Mouse (Mus musculus) kidney, adult 18-20 months (tissue): ENCODE measurements at regions not wholly inside any gene's neighbourhood (a gene's known extent, or its start where the extent isn't known, plus 50 kb on each side); places are given as distances from the start of the nearest gene placed in this dataset.

Experiments used
- DNase-seq: peaks from one replicate; pipeline ENCODE4 v3.0.0; 2021

DNA sequence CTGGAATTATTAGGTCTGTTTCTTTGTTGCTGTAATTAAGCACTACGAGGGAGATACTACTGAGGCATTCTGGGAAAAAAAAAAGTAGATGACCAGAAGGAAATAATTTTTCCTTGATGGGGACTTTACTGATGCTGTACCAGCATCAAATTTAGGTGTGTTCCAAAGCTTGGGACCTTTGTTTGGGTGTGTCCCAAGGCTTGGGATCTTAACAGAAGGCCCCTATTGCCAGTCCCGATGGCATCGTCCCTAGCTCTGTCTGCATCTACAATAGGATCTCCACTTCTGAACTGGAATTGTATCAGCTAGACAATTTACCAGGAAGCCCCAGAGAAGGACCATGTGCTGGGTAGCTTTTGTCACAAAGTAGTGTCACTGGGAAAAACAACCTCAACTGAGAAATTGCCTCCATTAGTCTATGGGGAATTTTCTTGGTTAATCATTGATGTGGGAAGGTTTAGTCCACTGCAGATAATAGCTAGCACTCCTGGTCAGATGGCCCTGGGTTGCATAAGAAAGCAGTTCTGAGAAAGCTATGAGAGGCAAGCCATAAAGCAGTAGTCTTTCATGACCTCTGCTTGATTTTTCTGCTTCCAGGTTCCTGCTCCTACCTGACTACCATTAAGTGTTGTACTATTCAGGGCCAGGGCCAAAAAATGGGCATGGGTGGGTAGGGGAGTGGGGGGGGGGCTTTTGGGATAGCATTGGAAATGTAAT, 392.7 kb downstream of the Igsf11 start:
- no peak for DNase-seq

- DNase-seq: no peak
These were observed 394.5 kb downstream of the Igsf11 start for GRCm38 (mm10) chr16:39286797-39287565.

- DNase-seq: no peak
These were observed 406.4 kb downstream of the Igsf11 start for GRCm38 (mm10) chr16:39298856-39299255.

DNA sequence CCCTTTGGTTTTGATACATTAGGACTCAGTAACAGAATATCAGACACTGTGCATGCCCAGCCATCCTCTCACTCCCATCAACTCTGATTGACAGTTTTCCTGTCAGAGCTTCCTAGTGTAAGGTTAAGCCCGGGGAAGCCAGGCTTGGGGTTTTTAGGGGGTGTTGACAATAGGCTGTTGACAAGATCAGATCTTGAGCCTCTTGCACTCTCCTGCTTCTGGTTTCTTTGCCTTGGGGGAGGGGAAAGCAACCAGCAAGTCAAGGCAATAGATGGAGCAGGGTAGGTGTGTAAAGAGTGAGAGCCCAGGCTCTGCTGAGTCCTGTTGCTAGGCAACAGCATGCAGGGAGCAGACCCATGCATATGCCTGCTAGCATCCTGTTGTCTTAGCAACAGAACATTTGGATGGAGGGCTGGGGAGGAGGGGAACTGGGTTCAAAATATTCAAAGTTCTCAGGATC, 410.5 kb downstream of the Igsf11 start:
- DNase-seq: no peak

DNA sequence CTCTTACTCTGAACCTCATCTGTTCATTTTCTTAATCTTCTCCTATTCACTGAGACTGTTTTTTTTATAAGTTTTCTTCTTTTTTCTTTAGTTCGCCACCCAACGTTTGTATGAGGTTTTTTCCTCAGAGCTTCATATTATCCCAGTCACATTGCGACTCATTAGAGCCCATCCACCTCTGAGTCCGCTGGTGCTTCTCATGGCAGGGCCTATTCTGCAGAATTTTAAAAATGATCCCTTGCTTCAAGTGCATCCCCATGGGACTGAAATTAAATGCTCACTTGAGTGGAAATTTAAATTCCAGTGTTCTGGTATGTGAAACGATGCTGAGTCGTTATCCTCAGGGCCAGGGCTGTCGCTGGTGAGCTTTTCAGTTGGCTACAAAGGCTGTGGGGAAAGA, 410.9 kb downstream of the Igsf11 start:
- no peak for DNase-seq

DNA sequence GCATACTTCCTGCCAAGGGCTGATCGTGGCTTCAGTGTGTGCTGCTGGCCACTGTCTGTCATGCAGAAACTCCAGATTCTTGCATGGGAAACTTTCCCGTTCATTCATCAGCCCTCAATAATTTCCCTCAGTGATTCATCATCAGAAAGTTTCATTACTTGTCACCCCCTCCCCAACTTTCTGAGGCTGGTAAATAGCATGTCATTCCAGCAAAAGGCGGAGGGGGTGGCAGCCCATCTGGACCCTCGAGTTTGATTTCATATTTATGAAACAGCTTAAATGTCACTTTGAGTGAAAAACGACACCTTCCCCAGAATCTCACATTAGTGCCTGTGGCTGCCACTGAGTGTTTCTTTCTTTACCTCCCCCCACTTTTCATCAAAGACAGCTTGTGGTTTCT, 415.5 kb downstream of the Igsf11 start:
- DNase-seq: no peak

GRCm38 (mm10) chr16:39316752-39317594, 424.5 kb downstream of the Igsf11 start:
- DNase-seq: peak; percentile 15

GRCm38 (mm10) chr16:39325627-39326026, 433.2 kb downstream of the Igsf11 start:
- DNase-seq: no peak

DNA sequence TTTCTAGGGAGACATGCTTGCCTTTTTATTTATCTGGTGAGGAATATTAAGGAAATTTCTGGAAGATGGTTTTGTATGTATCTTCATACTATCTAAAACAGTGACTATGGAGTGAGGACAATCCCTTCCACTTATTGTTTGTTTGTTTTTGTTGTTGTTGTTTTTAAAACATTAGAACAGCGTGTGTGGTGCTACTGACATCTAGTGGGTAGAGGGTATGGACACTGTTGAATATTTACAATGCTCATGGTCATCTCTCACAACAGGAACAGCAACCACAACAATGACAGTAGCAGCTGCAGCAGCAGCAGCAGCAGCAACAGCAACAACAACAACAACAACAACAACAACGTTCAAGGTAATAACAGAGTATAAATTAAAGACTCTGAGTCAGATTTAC, 471.2 kb downstream of the Igsf11 start:
- DNase-seq: no peak

DNA sequence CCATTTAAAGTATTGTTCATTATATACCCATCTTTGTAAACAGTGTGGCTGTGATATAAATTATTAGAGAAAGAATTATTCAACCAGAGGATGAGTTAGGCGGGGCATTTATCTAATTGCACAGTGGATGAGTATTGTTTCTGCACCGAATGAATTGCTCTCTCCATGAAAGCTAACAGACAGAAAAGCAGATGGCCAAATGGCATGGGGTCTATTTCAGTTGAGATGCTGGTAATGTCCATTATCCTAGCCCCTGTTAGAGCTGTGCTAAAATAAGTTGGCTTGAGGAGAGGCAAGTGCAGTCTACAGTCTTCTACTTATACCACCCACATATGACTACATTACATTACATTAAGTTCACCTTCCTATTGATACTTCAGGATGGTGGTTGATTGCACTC, 475.8 kb downstream of the Igsf11 start:
- DNase-seq: no peak

DNA sequence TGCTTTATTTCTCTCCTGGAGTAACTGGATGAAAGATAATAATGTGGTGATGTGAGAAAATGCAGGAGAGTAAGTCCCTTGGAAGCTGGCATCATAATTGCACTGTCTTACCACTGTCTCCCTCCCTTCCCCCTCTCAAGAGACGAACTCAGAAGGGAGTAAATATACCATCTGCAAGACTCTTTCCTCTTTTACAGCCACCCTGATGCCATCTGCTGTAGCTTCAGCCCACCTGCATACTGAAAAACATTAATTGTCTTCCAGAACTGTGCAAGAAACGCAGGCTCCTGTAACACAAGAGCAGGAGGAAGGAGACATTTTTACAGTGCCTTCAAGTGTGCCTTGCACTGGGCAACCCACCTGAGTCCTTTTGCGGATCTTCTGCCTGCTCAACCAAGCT, 482.1 kb downstream of the Igsf11 start:
- DNase-seq: no peak

DNA sequence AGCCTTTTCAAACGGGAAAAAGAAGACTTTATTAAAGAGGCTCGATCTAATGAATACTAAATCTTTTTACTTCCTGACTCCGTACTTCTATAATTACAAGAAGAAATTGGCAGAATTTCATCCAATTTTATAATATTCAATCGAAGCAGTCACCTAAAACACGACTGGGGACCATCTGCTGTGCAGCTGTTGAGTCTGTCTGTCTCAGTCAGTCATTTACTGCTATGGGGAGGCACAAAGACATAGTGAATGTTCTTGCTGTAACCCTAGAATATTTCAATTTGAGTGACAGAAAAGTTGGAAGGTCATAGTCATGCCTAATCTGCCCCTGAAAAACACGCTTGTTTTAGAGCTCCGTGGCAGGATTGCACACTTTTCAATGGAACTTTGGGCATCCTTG, 487.5 kb downstream of the Igsf11 start:
- no peak for DNase-seq

GRCm38 (mm10) chr16:39389943-39390342, 497.5 kb downstream of the Igsf11 start:
- DNase-seq: no peak

DNA sequence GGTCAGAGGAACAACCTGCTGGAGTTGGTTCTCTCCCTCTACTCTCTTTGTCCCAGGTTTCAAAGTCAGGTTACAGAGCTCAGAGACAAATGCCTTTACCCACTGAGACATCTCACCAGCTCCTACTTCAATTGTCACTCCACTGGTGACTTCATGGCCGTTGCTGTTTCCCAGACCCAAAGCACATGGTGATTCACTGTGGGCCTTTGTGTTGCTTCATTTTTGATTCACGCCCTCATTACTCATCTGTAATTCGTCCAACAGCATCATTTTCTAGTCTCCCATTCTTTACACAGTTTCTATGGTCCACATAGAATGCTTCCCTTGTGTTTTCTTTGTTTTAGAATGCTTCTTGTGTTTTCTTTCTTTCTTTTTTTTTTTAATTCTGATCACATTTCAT, 498.2 kb downstream of the Igsf11 start:
- DNase-seq: no peak

DNA sequence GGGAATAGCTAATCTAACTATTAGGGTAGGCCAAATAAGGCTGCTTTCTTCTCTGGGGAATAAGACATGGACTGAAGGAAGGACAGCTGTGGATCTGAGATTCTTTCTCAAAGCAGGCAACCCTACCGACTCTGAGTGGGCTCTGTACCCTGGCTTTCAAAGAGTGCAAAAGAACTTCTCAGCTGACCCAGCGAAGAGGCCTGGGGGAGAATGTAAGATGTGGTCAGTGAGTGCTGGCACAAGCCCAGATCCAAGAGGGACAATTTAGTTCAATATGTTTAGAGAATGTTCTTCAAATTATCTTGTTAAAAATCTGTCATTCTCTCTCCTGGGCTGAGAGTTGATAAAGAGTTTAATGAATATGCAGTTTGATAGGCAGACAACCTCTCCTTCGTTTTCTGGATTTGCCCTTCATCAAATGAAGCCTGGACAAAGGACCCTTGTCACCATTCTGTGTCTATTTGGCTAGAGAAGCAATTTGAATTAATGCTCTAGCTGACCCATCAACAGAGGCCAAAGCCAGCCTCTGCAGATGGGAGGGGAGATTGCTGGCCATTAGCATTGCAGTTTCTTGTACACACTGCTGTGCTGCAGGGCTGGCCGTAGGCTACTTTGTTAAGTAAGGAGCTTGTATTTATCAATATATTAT, 509.8 kb downstream of the Igsf11 start:
- DNase-seq: no peak

DNA sequence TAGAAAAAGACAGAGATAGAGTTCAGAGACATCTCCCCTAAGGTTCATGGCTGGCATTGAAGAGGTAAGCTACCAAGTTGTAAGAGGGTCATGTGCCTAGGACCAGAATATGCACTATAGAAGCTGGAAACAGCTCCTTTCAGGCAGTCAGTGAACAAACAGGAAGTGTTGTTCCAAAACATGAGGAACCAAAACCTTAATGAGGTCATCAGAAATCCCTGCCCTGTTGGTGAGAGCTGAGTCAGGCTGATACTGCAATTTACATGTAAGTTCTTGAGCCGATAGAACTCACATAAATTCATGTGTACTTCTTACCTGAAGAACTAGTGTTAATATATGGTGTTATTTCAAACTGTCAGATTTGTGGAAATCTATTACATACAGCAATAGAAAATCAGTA, 539.1 kb downstream of the Igsf11 start:
- DNase-seq: no peak

DNA sequence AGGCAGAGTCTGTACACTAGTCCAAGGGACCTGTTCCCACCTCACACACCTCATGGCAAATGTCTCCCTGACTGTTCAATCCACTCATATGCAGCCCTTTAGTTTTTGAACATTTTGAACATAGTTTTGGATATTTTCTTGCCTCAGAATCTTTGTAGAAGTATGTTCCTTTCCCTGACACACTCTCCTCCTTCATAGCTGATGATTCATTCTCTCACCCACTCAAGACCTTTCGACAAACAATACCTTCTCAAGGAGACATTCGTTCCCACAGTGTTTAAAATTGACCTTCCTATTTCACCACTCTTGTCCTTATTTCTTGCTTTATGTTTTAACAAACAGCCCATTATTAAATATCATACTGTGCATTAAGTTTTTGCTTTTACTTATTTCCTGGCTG, 538.4 kb upstream of the Lsamp start:
- no peak for DNase-seq

DNA sequence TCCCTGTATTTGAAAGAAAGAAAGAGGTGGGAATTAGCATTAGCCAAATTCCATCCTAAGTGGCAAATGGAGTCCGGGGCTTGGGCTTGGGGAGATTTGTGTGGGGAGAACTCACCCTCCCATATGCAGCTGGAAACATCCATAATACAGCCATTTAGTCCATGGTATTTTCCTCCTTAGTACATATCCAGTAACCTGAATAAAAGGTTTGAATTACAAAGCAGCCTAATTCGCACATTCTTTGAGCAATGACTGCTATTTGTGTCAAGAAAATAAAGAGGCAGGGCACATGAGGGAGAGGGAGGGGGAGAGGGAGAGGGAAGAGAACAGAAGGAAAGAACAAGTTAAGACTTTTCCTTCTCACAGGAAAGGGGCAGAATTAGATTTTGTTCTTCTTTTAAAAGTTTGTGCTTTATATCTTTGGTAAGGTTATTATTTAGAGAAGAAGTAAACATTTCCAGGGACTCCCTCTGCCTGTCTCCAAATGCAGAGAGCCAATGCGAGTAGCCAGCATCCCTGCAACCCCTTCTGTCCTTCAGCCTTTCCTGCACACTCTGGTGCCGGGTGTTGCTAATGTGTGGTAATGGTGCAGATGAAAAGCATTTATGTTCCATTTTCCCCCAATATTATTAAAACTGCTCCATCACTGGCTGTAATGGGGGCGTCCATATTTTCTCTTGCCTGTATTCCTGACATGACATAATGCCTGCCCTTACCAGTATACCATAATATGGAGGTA, 530.6 kb upstream of the Lsamp start:
- DNase-seq: no peak
